Mouse (Mus musculus): ENCODE measurements around the gene Tmcc3.

DNA sequence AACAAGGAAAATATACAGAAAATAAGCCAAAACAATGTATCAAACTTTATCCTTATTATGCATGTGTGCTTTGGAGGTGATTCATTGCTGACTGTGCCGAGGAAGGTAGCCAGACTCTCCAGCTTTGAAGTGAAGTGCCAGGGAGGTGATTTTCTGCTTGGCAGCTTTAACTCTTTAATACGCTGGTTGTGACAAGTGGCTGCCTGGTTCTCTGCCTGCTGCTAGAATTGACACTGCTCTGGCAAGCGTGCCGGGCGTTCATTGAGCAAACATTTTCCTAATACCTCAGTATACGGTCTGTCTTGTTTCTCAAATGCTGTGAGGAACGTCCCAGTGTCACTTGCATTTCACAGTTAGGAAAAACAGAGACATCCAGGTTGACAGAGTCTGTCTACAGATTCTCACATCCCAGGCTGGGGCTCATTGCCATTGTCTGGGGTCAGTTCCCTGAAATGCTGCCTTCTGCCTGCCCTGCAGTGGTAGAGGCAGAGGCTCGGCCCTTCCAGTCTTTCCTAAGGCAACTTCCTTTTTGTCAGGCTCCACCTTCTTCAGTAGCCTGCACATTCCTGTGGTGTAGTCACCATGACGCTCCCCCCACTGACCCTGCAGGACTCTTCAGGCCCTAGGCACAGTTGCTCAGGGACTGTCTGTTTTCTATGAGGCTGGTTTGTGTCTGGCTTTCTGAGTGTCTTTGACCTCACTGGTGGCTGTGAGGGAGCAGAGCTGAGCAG is 69.1 kb downstream of the Tmcc3 start:
- no peak for TF ChIP-seq MAX (IDR thresholded peaks at IDR 0.05; ENCODE audit: low read length)
- TF ChIP-seq USF2 (conservative IDR thresholded peaks at IDR 0.05; ENCODE audit: low read depth, low read length) = no peak
- no peak for TF ChIP-seq CTCF (conservative IDR thresholded peaks at IDR 0.05 in 1 of 2, IDR thresholded peaks at IDR 0.05 in 1 of 2; ENCODE audit: low read depth in 2 of 2, low read length in 2 of 2)
- TF ChIP-seq NRF1 (IDR thresholded peaks at IDR 0.05; ENCODE audit: low read depth, low read length) = no peak
- TF ChIP-seq MAFK (IDR thresholded peaks at IDR 0.05; ENCODE audit: insufficient replicate concordance, low read length) = no peak
- no peak for TF ChIP-seq E2F4 (IDR thresholded peaks at IDR 0.05; ENCODE audit: insufficient replicate concordance, low read depth, low read length)
